Mouse (Mus musculus): Measurements from ENCODE around the gene Klf7.

GRCm38 (mm10) chr1:64080263-64080662, 41.8 kb downstream of the Klf7 start:
- TF ChIP-seq CTCF (IDR thresholded peaks at IDR 0.05; ENCODE audit: control insufficient read depth, insufficient read depth, insufficient read length), result no peak
- TF ChIP-seq MAX (IDR thresholded peaks at IDR 0.05), result no peak
- no peak for TF ChIP-seq MYOG (IDR thresholded peaks at IDR 0.05; ENCODE audit: control insufficient read depth, extremely low read depth, insufficient read length)

All from C2C12 (cell line).